Mouse (Mus musculus) forebrain, embryonic 15.5 days (tissue): ENCODE measurements around the gene Smg6. TPM values are rescaled to one million over a fixed set of nuclear protein-coding genes. Genes with fewer than 3 reads are reported as not detected.

ENCODE experiments used
- ATAC-seq: fragments of 200-750 bp; cut with Nextera tagmentation; replicated peaks from 2 replicates; pipeline ENCODE4 v1.8.0; 2017; ENCODE audit warnings: mild to moderate bottlenecking, moderate TSS enrichment, moderate library complexity
- H3K27ac ChIP-seq: fragments of 300-500 bp; sonication (generic); replicated peaks from 2 replicates; pipeline ENCODE4 v1.5.1; 2015; ENCODE audit warnings: mild to moderate bottlenecking, inconsistent platforms
- H3K27me3 ChIP-seq: fragments of 300-500 bp; sonication (generic); 2 replicates; pipeline ENCODE4 v1.6.1; 2015; ENCODE audit warnings: inconsistent platforms
- H3K36me3 ChIP-seq: fragments of 300-500 bp; sonication (generic); 2 replicates; pipeline ENCODE4 v1.6.1; 2015; ENCODE audit warnings: mild to moderate bottlenecking, inconsistent platforms
- H3K4me1 ChIP-seq: fragments of 300-500 bp; sonication (generic); 2 replicates; pipeline ENCODE4 v1.6.1; 2015; ENCODE audit warnings: inconsistent platforms
- H3K4me2 ChIP-seq: fragments of 300-500 bp; sonication (generic); replicated peaks from 2 replicates; pipeline ENCODE4 v1.6.1; 2015; ENCODE audit warnings: mild to moderate bottlenecking, inconsistent platforms
- H3K4me3 ChIP-seq: fragments of 300-500 bp; sonication (generic); 2 replicates; pipeline ENCODE4 v1.5.1; 2015; ENCODE audit warnings: mild to moderate bottlenecking, inconsistent platforms
- H3K9ac ChIP-seq: fragments of 300-500 bp; sonication (generic); replicated peaks from 2 replicates; pipeline ENCODE4 v1.6.1; 2015; ENCODE audit warnings: mild to moderate bottlenecking, inconsistent platforms
- H3K9me3 ChIP-seq: fragments of 300-500 bp; sonication (generic); 2 replicates; pipeline ENCODE4 v1.6.1; 2016; ENCODE audit warnings: inconsistent platforms
- WGBS: fragments of 180-500 bp; shearing (Covaris S2); methylation state at CpG from one replicate; pipeline ENCODE4 v1.1.7; 2015; ENCODE audit warnings: mixed read lengths; 5-methylcytosine and 5-hydroxymethylcytosine counted together
- polyA plus RNA-seq: library from polyadenylated mRNA; unstranded; fragments of >200 nt; fragmentation: Nextera tagmentation; extraction: Ambion mirVana; gene quantifications from 2 replicates; pipeline ENCODE4 v1.2.1, GENCODE M21; 2015

Gene Smg6
- polyA plus RNA-seq, 1 experiment from 2014 or later, result 18.4 TPM

DNA sequence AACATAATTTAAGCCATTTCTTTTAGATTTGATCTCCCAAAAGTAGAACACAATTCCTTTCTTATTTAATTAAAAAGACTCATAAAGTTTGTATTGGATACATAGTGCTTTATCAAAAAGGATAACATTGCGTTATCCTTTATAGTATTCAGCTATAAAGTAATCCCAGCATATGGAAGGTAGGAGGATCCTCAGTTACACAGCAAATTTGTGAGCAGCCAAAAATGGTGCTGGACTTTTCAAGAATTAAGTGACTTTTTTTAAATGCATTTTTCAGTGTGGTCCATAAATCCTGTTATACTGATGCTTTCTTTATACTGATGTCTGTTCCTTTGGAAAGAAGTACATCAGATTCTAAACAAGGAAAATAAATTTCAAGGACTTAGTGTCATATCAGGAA lies 169.1 kb downstream of the Smg6 start:
- Histone ChIP-seq H3K27me3 (no peaks in the 10 kb centered on the region), H3K9ac (no peak overlapping the region), H3K36me3 (peaks cover 4% of the 10 kb centered on the region; the same call in 1 of the 2 replicates), H3K4me1 (no peaks in the 10 kb centered on the region), H3K4me3 (no peak overlapping the region), H3K27ac (no peak overlapping the region), H3K9me3 (no peaks in the 10 kb centered on the region), H3K4me2 (no peak overlapping the region)
- no peak for ATAC-seq
- WGBS, result 88% methylated on average over 1 of the region's 1 CpGs

DNA sequence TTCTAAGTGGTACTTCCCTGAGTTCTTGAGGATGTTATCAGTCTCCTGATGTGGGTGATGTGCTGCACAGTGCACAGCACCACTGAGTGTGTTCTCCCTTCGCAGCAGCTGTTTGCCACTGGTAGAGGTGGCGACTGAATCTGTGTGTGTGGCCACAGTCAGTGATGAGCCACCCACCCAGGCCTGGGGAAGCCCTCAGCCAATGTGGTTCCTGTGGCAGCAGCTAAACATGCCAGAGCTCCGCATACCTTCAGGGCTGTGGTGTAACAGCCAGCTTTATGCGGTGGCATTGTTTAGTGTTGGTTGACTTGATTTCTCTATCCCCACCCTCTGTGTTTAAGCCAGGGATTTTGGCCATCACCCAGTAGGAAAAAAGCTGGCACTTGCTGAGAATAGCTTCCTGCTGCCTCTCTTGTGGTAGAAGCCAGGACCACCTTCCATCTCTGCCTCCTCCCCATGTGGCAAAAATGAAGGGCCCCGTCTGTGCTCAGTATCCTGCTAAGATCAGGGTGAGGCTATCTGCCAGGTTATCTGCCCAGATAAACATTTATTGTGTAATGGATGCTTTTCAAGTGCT lies 177.2 kb downstream of the Smg6 start:
- no peak overlapping the region for H3K4me3 ChIP-seq
- WGBS, result 64% methylated on average over 5 of the region's 5 CpGs
- H3K9ac ChIP-seq, result no peak overlapping the region
- no peak overlapping the region for H3K4me2 ChIP-seq
- peaks cover 1% of the 10 kb centered on the region; the same call in 1 of the 2 replicates for H3K36me3 ChIP-seq
- no peaks in the 10 kb centered on the region for H3K27me3 ChIP-seq
- H3K9me3 ChIP-seq, result no peaks in the 10 kb centered on the region
- H3K27ac ChIP-seq, result no peak overlapping the region
- H3K4me1 ChIP-seq, result peaks cover 8% of the 10 kb centered on the region; the same call in 1 of the 2 replicates
- no peak for ATAC-seq

DNA sequence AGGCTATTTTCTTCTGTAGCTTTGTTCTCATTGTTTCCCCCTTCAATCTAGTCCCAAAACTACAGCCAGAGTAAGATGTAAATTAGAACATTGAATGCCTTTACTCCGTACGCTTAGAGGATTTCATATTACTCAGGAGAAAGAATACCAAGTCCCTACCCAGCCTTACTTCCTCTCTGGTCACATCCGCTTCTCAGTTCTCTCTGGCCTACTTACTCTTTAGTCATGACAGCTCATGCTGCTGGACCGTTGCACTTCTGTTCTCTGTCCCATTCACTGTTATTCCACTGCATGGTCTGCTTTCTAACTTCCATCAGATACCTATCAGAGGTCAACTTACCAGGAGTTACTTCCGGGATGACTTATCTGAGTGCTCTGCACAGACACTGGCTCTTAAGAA lies 181.0 kb downstream of the Smg6 start:
- H3K9ac ChIP-seq, result no peak overlapping the region
- no peak for ATAC-seq
- H3K36me3 ChIP-seq, result no peaks in the 10 kb centered on the region
- peaks cover 8% of the 10 kb centered on the region; the same call in 1 of the 2 replicates for H3K4me1 ChIP-seq
- H3K27me3 ChIP-seq, result no peaks in the 10 kb centered on the region
- no peak overlapping the region for H3K27ac ChIP-seq
- 71% methylated on average over 5 of the region's 5 CpGs for WGBS
- no peaks in the 10 kb centered on the region for H3K9me3 ChIP-seq
- no peak overlapping the region for H3K4me3 ChIP-seq
- no peak overlapping the region for H3K4me2 ChIP-seq

DNA sequence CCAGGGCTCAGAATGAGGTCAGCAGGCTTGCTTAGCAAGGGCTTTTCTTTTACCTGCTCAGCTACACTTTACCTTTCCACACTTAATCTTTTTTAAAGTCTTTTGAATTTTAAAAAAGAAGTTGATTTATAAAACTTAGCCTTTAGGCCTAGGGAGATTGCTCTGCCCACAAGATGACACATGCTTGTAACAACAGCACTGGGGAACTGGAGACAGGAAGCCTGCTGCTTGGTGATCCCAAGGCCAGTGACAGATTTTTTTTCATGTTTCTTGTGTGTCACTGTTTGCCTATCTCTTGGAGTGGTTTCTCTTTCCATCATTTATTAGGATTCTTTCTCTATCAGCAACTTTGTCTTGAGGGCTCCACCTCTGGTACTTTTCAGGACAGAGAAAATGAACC lies 183.3 kb downstream of the Smg6 start:
- Histone ChIP-seq H3K4me1 (no peaks in the 10 kb centered on the region), H3K4me2 (no peak overlapping the region), H3K9ac (no peak overlapping the region), H3K9me3 (no peaks in the 10 kb centered on the region), H3K27ac (no peak overlapping the region), H3K27me3 (no peaks in the 10 kb centered on the region), H3K36me3 (no peaks in the 10 kb centered on the region), H3K4me3 (no peak overlapping the region)
- ATAC-seq, result no peak

DNA sequence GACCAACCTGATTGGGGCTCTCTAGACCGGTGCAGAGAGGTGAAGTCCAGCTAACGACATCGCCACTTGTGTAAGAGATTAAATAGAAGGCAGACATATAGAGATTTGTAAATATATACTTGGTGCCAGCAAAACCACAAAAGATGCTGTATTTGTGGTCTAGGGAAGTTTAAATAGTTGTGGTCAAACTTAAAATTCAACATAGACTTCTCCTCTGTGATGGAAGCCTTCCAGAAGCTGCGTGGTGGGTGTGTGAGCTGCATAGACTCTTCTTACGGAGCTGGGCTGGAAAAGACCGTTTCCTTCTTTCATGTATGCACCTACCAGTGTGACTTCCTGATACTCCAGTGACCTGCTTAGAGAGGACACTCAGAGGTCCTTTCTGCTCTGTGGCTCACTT lies 190.8 kb downstream of the Smg6 start:
- no peak overlapping the region for H3K9ac ChIP-seq
- ATAC-seq, result no peak
- H3K4me2 ChIP-seq, result no peak overlapping the region
- H3K36me3 ChIP-seq, result peaks cover 5% of the 10 kb centered on the region; the same call in 1 of the 2 replicates
- no peaks in the 10 kb centered on the region for H3K27me3 ChIP-seq
- no peak overlapping the region for H3K4me3 ChIP-seq
- no peaks in the 10 kb centered on the region for H3K4me1 ChIP-seq
- no peak overlapping the region for H3K27ac ChIP-seq
- WGBS, result 86% methylated on average over 6 of the region's 6 CpGs
- H3K9me3 ChIP-seq, result no peaks in the 10 kb centered on the region

DNA sequence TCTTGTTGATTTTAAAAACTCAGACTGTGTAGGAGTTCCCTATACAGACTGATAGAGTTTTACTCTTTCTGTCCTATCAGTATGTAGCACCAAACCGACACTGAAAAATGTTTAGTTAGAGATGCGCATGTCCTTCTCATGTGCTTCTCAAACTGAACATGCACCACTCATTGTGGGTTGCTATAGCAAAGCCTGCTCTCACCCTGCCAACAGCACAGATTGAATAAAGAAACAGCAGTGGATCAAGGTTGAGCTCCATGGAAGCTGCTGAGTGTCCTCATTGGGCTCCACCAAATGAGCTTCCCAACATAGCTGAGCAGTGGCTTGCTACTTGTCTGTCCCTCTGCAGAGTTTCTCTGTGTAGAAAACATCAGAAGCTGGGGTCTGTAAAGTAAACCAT lies 192.5 kb downstream of the Smg6 start:
- ATAC-seq, result no peak
- Histone ChIP-seq H3K4me3 (no peak overlapping the region), H3K27ac (no peak overlapping the region), H3K27me3 (no peaks in the 10 kb centered on the region), H3K4me1 (no peaks in the 10 kb centered on the region), H3K4me2 (no peak overlapping the region), H3K36me3 (peaks cover 5% of the 10 kb centered on the region; the same call in 1 of the 2 replicates), H3K9me3 (no peaks in the 10 kb centered on the region), H3K9ac (no peak overlapping the region)
- WGBS, result 98% methylated on average over 2 of the region's 2 CpGs

DNA sequence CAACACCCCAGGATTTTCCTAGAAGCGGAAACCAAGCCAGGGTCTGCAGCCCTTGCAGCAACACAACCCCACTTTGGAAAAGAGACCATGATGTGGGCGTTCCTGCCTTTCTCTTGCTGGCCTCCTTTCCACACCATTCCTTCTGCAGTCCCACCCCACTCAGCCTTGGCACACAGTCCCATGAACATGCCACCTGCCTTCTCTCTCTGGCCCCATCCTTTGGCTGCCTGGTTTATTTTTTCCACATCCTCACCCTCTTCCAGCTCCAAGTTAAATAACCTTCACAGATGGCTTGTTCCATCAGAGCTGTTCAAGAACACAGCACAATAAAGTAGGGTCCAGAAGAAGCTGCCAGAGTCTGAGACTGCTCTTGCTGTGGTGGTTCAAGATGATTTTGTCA lies 193.7 kb downstream of the Smg6 start:
- ATAC-seq, result no peak
- Histone ChIP-seq H3K36me3 (peaks cover 5% of the 10 kb centered on the region; the same call in 1 of the 2 replicates), H3K27me3 (no peaks in the 10 kb centered on the region), H3K4me2 (no peak overlapping the region), H3K9me3 (no peaks in the 10 kb centered on the region), H3K4me1 (no peaks in the 10 kb centered on the region), H3K27ac (no peak overlapping the region), H3K9ac (no peak overlapping the region), H3K4me3 (no peak overlapping the region)
- WGBS, result 90% methylated on average over 2 of the region's 2 CpGs

DNA sequence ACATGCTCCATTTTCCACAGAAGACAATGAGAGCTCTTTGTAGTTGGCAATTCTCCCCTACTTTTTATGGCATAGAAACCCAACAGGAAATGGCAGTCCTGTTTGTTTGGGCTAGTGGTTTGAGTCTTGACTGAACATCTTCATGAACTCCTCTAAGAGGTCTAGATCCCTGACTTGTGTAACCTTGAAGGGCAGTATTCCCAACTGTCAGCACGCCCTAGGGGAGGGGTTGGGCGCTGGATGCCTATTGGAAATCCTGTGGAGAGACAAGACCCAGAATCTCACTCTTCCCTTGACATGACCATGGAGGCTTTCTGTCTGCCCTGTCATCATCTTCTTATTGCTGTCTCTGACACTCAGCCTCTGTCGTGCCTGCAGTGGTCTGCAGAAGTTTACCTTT lies 194.2 kb downstream of the Smg6 start:
- Histone ChIP-seq H3K4me1 (no peaks in the 10 kb centered on the region), H3K4me2 (no peak overlapping the region), H3K9ac (no peak overlapping the region), H3K27me3 (no peaks in the 10 kb centered on the region), H3K27ac (no peak overlapping the region), H3K4me3 (no peak overlapping the region), H3K9me3 (no peaks in the 10 kb centered on the region), H3K36me3 (peaks cover 2% of the 10 kb centered on the region; the same call in 1 of the 2 replicates)
- 86% methylated on average over 3 of the region's 3 CpGs for WGBS
- no peak for ATAC-seq

DNA sequence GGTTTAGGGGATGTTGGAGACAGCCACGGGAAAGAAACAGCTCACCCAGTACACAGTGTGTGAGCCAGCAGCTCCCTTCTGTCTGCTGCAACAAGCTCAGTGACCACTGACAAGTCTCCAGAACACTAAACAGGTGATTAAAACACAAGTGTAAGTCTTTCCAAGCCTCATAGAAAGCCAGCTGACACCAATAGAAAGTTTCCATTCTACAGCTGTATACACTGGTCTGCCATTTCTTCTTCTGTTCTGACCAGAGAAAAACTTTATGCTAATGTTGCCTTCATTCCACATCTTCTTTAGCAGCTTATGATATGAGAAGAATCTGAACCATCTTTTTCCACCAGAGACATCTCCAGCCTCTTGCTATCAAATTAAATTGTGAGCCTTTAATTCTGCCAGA lies 195.7 kb downstream of the Smg6 start:
- no peak overlapping the region for H3K4me3 ChIP-seq
- H3K9ac ChIP-seq, result no peak overlapping the region
- no peak overlapping the region for H3K27ac ChIP-seq
- no peaks in the 10 kb centered on the region for H3K9me3 ChIP-seq
- H3K4me1 ChIP-seq, result no peaks in the 10 kb centered on the region
- H3K4me2 ChIP-seq, result no peak overlapping the region
- WGBS, result 62% methylated on average over 1 of the region's 1 CpGs
- no peak for ATAC-seq
- H3K36me3 ChIP-seq, result no peaks in the 10 kb centered on the region
- H3K27me3 ChIP-seq, result no peaks in the 10 kb centered on the region

DNA sequence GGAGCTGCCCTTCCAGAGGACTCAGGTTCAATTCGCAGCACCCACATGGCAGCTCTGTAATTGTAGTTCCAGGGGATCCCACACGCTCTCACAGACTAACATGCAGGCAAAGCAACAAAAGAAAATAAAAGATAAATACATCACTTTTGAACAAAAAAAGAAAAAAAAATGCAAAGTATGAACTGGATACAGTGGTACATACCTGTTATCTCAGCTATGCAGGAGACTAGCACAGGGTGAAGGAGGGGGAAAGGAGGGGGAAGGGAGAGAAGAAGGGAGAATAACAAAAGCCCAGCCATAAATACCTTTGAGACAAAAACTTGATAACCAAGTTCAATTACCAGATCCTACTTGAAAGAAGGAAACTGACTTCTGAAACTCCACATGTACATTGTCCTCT lies 198.8 kb downstream of the Smg6 start:
- WGBS, result 93% methylated on average over 2 of the region's 2 CpGs
- H3K4me2 ChIP-seq, result no peak overlapping the region
- H3K27me3 ChIP-seq, result no peaks in the 10 kb centered on the region
- H3K27ac ChIP-seq, result no peak overlapping the region
- H3K9ac ChIP-seq, result no peak overlapping the region
- no peaks in the 10 kb centered on the region for H3K4me1 ChIP-seq
- H3K36me3 ChIP-seq, result no peaks in the 10 kb centered on the region
- no peaks in the 10 kb centered on the region for H3K9me3 ChIP-seq
- no peak overlapping the region for H3K4me3 ChIP-seq
- ATAC-seq, result no peak

DNA sequence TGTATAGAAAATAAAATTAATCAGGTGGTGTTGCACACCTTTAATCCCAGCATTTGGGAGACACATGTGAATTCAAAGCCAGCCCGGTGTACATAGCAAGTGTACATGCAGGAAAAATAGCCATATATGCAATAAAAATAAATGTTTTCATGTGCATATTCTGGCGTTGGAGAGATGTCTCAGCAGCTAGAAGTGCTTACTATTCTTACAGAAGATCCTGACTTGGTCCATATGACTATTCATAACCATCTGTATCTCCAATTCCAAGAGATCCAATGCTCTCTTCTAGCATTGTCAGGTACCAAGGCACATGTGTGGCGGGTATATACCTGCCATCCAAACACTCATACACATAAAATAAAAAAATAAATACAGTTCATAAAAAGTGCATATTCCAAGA lies 200.8 kb downstream of the Smg6 start:
- no peak overlapping the region for H3K9ac ChIP-seq
- no peak for ATAC-seq
- no peaks in the 10 kb centered on the region for H3K4me1 ChIP-seq
- no peaks in the 10 kb centered on the region for H3K27me3 ChIP-seq
- 93% methylated on average over 3 of the region's 3 CpGs for WGBS
- no peak overlapping the region for H3K4me3 ChIP-seq
- no peak overlapping the region for H3K4me2 ChIP-seq
- no peaks in the 10 kb centered on the region for H3K36me3 ChIP-seq
- no peaks in the 10 kb centered on the region for H3K9me3 ChIP-seq
- no peak overlapping the region for H3K27ac ChIP-seq

DNA sequence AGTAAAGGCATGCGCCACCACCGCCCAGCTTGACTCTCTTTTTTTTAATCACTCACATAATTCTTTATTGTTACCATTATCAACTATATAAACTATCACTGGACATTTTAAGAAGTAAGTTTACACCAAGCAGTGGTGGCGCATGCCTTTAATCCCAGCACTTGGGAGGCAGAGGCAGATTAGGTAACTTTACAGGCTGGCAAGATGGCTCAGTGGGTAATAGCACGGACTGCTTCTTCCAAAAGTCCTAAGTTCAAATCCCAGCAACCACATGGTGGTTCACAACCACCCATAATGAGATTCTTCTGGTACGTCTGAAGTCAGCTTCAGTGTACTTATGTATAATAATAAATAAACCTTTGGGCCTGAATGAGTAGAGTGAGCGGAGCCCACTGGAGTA lies 203.9 kb downstream of the Smg6 start:
- H3K36me3 ChIP-seq, result no peaks in the 10 kb centered on the region
- no peak overlapping the region for H3K27ac ChIP-seq
- no peak overlapping the region for H3K4me2 ChIP-seq
- H3K4me1 ChIP-seq, result peaks cover 28% of the 10 kb centered on the region
- ATAC-seq, result no peak
- WGBS, result 97% methylated on average over 6 of the region's 6 CpGs
- no peaks in the 10 kb centered on the region for H3K27me3 ChIP-seq
- no peak overlapping the region for H3K9ac ChIP-seq
- H3K9me3 ChIP-seq, result no peaks in the 10 kb centered on the region
- H3K4me3 ChIP-seq, result no peak overlapping the region

DNA sequence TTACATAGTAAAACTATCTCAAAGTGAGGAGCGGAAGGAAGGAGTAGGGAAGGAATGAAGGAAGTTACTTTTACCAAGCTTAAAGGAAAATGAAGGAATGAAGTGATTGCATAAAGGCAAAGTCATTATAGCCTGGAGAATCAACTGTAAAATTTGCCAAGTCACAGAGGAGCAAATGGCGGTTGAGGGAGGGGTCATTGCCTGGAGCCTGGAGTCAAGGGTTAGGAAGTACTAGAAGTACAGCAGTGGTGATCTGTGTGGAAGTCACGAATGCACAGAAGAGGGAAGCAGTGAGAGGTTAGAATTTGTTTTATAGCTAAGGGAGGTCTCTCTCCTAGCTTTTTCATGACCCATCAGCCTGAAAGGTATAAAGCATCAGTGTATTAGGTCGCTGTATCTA lies 205.7 kb downstream of the Smg6 start:
- Histone ChIP-seq H3K9ac (no peak overlapping the region), H3K9me3 (no peaks in the 10 kb centered on the region), H3K36me3 (no peaks in the 10 kb centered on the region), H3K4me2 (no peak overlapping the region), H3K4me3 (no peak overlapping the region), H3K27ac (no peak overlapping the region), H3K4me1 (peaks cover 37% of the 10 kb centered on the region), H3K27me3 (no peaks in the 10 kb centered on the region)
- WGBS, result 88% methylated on average over 4 of the region's 4 CpGs
- ATAC-seq, result no peak
